Mouse (Mus musculus) intestine, postnatal 0 days (tissue): ENCODE measurements around the gene Espnl. TPM values are rescaled to one million over a fixed set of nuclear protein-coding genes. Genes with fewer than 3 reads are reported as not detected.

Experiments used
- ATAC-seq: fragments of 200-750 bp; cut with Nextera tagmentation; 2 replicates; pipeline ENCODE4 v1.8.0; 2017; ENCODE audit warnings: mild to moderate bottlenecking, moderate TSS enrichment, moderate library complexity
- H3K27ac ChIP-seq: fragments of 300-500 bp; sonication (generic); 2 replicates; pipeline ENCODE4 v1.5.1; 2014; ENCODE audit warnings: mild to moderate bottlenecking, low read depth, low read length, moderate library complexity
- H3K27me3 ChIP-seq: fragments of 300-500 bp; sonication (generic); replicated peaks from 2 replicates; pipeline ENCODE4 v1.6.1; 2014; ENCODE audit warnings: low read length, mixed read lengths; ENCODE audit not compliant: control insufficient read depth, insufficient read depth
- H3K36me3 ChIP-seq: fragments of 300-500 bp; sonication (generic); 2 replicates; pipeline ENCODE4 v1.6.1; 2014; ENCODE audit warnings: mild to moderate bottlenecking, moderate library complexity; ENCODE audit not compliant: control insufficient read depth, insufficient read depth
- H3K4me1 ChIP-seq: fragments of 300-500 bp; sonication (generic); replicated peaks from 2 replicates; pipeline ENCODE4 v1.6.1; 2014; ENCODE audit warnings: antibody characterized with exemption, low read length, mixed read lengths; ENCODE audit not compliant: control insufficient read depth, insufficient read depth
- H3K4me2 ChIP-seq: fragments of 300-500 bp; sonication (generic); replicated peaks from 2 replicates; pipeline ENCODE4 v1.6.1; 2014; ENCODE audit warnings: low read depth, mild to moderate bottlenecking, moderate library complexity
- H3K4me3 ChIP-seq: fragments of 300-500 bp; sonication (generic); 2 replicates; pipeline ENCODE4 v1.5.1; 2014; ENCODE audit warnings: low read depth, low read length
- H3K9ac ChIP-seq: fragments of 300-500 bp; sonication (generic); 2 replicates; pipeline ENCODE4 v1.6.1; 2014; ENCODE audit warnings: mild to moderate bottlenecking, low read depth, low read length
- H3K9me3 ChIP-seq: fragments of 300-500 bp; sonication (generic); 2 replicates; pipeline ENCODE4 v1.6.1; 2016; ENCODE audit warnings: mixed run types; ENCODE audit not compliant: control insufficient read depth
- CTCF ChIP-seq: sonication (generic); IDR thresholded peaks from 2 replicates; pipeline ENCODE4 v1.5.1; 2016; ENCODE audit warnings: low read depth, mild to moderate bottlenecking, control low read depth, antibody characterized with exemption, moderate library complexity
- WGBS: fragments of 180-500 bp; shearing (Covaris S2); extraction: QIAGEN DNeasy Blood & Tissue Kit; methylation state at CpG from one replicate; pipeline ENCODE4 v1.1.7; 2014; 5-methylcytosine and 5-hydroxymethylcytosine counted together
- polyA plus RNA-seq: library from polyadenylated mRNA; unstranded; fragments of >200 nt; fragmentation: Nextera tagmentation; extraction: Ambion mirVana; gene quantifications from 2 replicates; pipeline ENCODE4 v1.2.1, GENCODE M21; 2015

Gene Espnl
- polyA plus RNA-seq, 1 experiment from 2014 or later = not detected

GRCm38 (mm10) chr1:91309366-91310085 lies 12.3 kb upstream of the Espnl start:
- no peaks in the 10 kb centered on the region for H3K27me3 ChIP-seq
- peaks cover 69% of the 10 kb centered on the region for H3K36me3 ChIP-seq
- 93% methylated on average over 13 of the region's 13 CpGs for WGBS
- no peak overlapping the region for H3K27ac ChIP-seq
- H3K4me2 ChIP-seq = no peak overlapping the region
- H3K4me3 ChIP-seq = no peak overlapping the region
- no peak for ATAC-seq
- H3K4me1 ChIP-seq = no peaks in the 10 kb centered on the region
- no peak for TF ChIP-seq CTCF
- no peaks in the 10 kb centered on the region for H3K9me3 ChIP-seq
- H3K9ac ChIP-seq = no peak overlapping the region

- Histone ChIP-seq H3K9ac (no peak overlapping the region), H3K4me2 (no peak overlapping the region), H3K36me3 (peaks cover 64% of the 10 kb centered on the region), H3K4me1 (no peaks in the 10 kb centered on the region), H3K9me3 (no peaks in the 10 kb centered on the region), H3K27me3 (no peaks in the 10 kb centered on the region), H3K4me3 (no peak overlapping the region), H3K27ac (no peak overlapping the region)
- ATAC-seq = no peak
- WGBS = 83% methylated on average over 4 of the region's 4 CpGs
- no peak for TF ChIP-seq CTCF
Measured at GRCm38 (mm10) chr1:91312273-91312672, 9.6 kb upstream of the Espnl start.

GRCm38 (mm10) chr1:91313251-91313650 lies 8.6 kb upstream of the Espnl start:
- no peak for TF ChIP-seq CTCF
- H3K9ac ChIP-seq = no peak overlapping the region
- H3K9me3 ChIP-seq = no peaks in the 10 kb centered on the region
- H3K27me3 ChIP-seq = no peaks in the 10 kb centered on the region
- H3K27ac ChIP-seq = no peak overlapping the region; the same call in 1 of the 2 replicates
- H3K4me2 ChIP-seq = no peak overlapping the region
- WGBS = 49% methylated on average over 5 of the region's 5 CpGs
- ATAC-seq = no peak
- H3K36me3 ChIP-seq = peaks cover 54% of the 10 kb centered on the region
- H3K4me3 ChIP-seq = no peak overlapping the region
- no peaks in the 10 kb centered on the region for H3K4me1 ChIP-seq

- Histone ChIP-seq H3K4me2 (no peak overlapping the region), H3K9me3 (no peaks in the 10 kb centered on the region), H3K36me3 (peaks cover 25% of the 10 kb centered on the region; the same call in 1 of the 2 replicates), H3K4me1 (no peaks in the 10 kb centered on the region), H3K27ac (no peak overlapping the region), H3K9ac (no peak overlapping the region), H3K4me3 (no peak overlapping the region), H3K27me3 (no peaks in the 10 kb centered on the region)
- no peak for TF ChIP-seq CTCF
- ATAC-seq = no peak
- WGBS = 82% methylated on average over 6 of the region's 6 CpGs
Measured at GRCm38 (mm10) chr1:91317656-91318055, 4.2 kb upstream of the Espnl start.

- H3K9me3 ChIP-seq = no peaks in the 10 kb centered on the region
- H3K36me3 ChIP-seq = no peaks in the 10 kb centered on the region
- no peak for TF ChIP-seq CTCF
- H3K27ac ChIP-seq = no peak overlapping the region
- no peak overlapping the region for H3K4me3 ChIP-seq
- WGBS = 84% methylated on average over 2 of the region's 2 CpGs
- H3K27me3 ChIP-seq = no peaks in the 10 kb centered on the region
- no peak overlapping the region for H3K4me2 ChIP-seq
- no peaks in the 10 kb centered on the region for H3K4me1 ChIP-seq
- no peak for ATAC-seq
- no peak overlapping the region for H3K9ac ChIP-seq
Measured at GRCm38 (mm10) chr1:91324646-91325045, 2.8 kb downstream of the Espnl start.

GRCm38 (mm10) chr1:91325488-91326042 lies 3.7 kb downstream of the Espnl start:
- Histone ChIP-seq H3K9me3 (no peaks in the 10 kb centered on the region), H3K9ac (no peak overlapping the region), H3K4me3 (no peak overlapping the region), H3K4me2 (no peak overlapping the region), H3K4me1 (no peaks in the 10 kb centered on the region), H3K27me3 (no peaks in the 10 kb centered on the region), H3K27ac (no peak overlapping the region), H3K36me3 (no peaks in the 10 kb centered on the region)
- WGBS = 59% methylated on average over 4 of the region's 4 CpGs
- TF ChIP-seq CTCF = no peak
- ATAC-seq = no peak
